Mouse (Mus musculus): ENCODE measurements around the gene Yif1a.

The Yif1a gene

DNA sequence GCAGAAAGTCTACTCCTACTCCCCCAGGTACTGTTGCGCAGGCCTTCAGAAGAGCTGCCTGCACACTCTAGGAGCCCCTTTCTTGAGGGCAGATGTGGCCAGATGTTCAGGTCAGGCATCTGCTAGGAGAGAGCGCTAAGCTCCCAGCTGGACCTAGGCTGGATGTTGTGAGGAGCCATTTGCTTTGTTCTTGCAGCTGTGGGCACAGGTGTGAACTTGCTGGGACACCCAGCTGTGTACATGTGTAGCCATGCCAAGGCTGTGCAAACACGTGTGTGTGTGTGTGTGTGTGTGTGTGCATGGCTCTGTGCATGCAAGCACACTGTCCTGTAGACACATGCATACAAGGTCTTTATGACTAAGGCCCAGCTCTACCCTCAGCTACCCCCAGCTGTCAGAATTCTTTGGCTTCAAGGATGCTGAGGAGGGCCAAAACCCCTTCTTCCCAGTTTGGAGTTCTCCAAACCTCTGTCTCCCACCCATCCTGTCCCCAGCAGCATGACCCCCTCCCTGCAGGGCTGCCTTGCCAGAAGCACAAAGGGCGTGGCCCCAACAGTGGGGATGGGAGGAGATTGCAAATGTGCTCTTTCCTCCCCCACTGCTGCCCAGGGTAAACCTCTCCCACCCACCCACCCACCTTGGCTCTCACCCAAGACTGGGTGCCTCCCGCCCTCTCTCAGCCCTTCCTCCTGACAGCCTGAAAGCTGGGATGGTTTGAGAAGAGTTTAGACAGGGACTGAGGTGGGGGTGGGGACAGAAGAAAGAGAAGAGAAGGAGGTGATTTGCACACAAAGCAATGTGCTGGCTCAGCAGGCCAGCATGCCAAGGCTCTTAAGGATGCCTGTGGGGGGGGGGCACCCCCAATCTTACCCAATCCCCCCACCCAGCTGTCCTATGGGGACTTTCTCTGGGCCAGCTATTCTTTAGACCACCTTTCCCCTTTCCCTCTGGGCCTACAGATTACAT is 27.7 kb upstream of the Yif1a start:
- no peak for DNase-seq

GRCm38 (mm10) chr19:5062041-5062440 is 26.3 kb upstream of the Yif1a start:
- no peak for DNase-seq

GRCm38 (mm10) chr19:5062446-5062845 is 25.9 kb upstream of the Yif1a start:
- no peak for DNase-seq

DNA sequence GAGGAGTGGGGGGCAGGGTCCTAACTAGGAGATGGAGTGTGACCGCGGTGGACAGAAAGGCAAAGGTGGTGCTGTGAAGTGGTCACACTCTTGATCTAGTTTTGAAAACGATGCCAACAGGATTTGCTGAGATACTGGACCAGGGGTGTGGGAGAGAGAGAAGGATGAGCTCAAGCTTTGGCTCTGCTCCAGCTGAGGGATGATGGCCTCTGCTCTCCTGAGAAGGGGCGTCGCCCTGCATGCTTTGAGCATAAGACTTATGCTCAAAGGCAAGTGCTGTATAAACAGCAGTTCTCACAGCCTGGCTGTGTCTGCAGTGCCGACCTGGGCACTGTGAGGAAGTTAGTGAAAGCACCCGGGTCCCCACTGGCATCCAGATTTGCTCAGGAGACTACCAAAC is 23.2 kb upstream of the Yif1a start:
- no peak for DNase-seq

DNA sequence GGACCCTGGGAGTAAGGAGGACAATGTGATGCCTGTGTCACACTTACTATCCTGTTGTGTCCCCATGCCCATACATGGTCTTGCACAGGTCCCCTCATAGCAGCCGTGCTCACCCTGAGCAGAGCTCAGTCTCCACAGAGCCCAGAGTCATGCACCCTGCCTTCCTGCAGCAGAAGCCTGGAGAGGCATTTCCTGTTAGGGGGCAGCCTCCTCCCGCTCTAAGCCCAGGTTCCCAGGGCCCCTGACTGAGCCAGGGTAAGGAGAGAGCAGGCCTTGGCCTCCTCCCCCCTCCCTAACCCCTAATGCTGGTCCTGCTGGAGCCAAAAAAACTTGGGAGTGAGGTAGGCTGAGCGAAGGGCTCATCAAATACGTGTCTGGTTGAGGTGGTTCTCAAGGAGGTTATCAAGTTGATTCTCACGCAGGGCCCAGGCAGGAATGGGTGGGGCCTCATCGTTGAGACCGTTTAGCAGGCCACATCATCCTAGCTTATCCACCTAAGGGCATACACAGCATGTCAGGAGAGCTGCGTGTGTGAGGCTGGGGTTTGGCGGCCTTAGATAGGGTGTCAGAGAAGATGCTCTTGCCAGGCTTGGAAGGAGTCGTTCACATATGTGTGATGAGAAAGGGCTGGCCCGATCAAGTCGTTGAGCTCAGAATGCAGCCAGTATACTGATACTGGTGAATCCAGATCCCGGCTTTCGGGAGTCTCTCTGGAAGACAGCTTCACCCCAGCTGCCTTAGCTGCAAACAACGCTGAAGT is 21.1 kb upstream of the Yif1a start:
- DNase-seq, result no peak

DNA sequence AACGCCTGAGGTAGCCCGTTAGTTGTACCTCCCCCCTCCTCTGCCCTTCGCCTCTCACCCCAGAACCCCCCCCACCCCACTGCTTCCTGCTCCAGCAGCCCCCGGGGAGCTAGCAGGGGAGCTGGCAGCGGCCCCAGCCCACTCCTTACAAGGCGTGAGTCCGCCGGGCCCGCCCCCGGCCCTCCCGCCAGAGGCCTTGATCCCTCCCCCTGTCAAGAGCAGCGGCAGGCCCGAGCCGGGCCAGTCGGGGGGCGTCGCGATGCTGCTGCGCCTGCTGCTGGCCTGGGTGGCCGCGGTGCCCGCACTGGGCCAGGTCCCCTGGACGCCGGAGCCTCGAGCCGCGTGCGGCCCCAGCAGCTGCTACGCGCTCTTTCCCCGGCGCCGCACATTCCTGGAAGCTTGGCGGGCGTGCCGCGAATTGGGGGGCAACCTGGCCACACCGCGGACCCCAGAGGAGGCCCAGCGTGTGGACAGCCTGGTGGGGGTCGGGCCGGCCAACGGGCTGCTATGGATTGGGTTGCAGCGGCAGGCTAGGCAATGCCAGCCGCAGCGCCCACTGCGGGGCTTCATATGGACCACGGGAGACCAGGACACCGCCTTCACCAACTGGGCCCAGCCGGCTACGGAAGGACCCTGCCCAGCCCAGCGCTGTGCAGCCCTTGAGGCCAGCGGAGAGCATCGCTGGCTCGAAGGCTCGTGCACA is 20.3 kb upstream of the Yif1a start, which contains the start of gene Cd248:
TSS of gene Cd248 (plus strand) at position 212 of the 703 bp plus-strand sequence.
- DNase-seq, result no peak

- no peak for DNase-seq
Observed at GRCm38 (mm10) chr19:5068570-5069234, 19.6 kb upstream of the Yif1a start.

- DNase-seq, result no peak
Observed at GRCm38 (mm10) chr19:5069486-5069885, 18.9 kb upstream of the Yif1a start.

- no peak for DNase-seq
Observed at GRCm38 (mm10) chr19:5069978-5070377, 18.4 kb upstream of the Yif1a start.

GRCm38 (mm10) chr19:5071077-5071476 is 17.3 kb upstream of the Yif1a start:
- DNase-seq, result no peak

GRCm38 (mm10) chr19:5071545-5072369 is 16.6 kb upstream of the Yif1a start:
- DNase-seq, result no peak

DNA sequence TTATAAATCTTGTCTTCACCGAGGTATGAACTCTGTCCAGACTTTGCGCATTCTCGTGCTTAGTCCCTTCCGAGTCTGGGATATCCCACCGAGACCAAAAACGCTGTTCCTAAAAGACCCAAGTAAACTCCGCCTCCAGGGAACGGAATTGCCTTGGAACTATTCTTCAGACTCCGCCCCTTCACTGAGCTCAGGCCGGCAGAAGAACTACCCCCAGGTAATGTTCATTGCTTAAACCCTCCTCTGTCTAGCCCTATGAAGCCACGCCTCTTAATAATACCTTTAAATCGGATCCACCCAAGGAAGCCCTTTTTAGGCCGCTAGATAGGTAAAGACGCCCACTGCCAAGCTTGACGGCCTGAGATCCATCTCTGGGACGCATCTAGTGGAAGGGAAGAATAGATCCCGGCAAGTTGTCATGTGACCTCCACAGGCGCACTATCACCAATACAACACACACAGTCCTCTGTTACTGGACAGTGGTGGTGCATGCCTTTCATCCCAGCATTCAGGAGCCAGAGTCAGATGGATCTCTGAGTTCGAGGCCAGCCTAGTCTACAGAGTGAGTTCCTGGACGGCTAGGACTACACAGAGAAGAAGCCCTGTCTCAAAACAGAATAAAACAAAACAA is 15.8 kb upstream of the Yif1a start:
- DNase-seq, result no peak

- no peak for DNase-seq
Observed at GRCm38 (mm10) chr19:5073028-5073427, 15.3 kb upstream of the Yif1a start.

- no peak for DNase-seq
Observed at GRCm38 (mm10) chr19:5073518-5073917, 14.8 kb upstream of the Yif1a start.

DNA sequence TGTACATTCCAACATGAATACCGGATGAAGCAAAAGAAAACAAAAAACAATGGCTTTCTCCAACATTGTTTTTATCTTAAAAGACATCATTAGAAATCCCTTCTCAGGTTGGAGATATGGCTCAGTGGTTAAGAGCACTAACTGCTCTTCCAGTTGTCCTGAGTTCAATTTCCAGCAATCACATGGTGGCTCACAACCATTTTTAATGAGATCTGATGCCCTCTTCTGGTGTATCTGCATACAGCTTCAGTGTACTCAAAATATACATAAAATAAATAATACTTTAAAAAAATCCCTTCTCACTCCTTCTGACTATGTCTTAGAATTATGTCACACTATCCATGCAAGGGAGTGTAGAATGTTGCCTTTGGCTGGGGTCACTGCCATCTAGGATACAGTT is 9.1 kb upstream of the Yif1a start:
- DNase-seq, result no peak

GRCm38 (mm10) chr19:5082005-5082404 is 6.3 kb upstream of the Yif1a start:
- DNase-seq, result no peak

GRCm38 (mm10) chr19:5082596-5082995 is 5.7 kb upstream of the Yif1a start:
- no peak for DNase-seq

DNA sequence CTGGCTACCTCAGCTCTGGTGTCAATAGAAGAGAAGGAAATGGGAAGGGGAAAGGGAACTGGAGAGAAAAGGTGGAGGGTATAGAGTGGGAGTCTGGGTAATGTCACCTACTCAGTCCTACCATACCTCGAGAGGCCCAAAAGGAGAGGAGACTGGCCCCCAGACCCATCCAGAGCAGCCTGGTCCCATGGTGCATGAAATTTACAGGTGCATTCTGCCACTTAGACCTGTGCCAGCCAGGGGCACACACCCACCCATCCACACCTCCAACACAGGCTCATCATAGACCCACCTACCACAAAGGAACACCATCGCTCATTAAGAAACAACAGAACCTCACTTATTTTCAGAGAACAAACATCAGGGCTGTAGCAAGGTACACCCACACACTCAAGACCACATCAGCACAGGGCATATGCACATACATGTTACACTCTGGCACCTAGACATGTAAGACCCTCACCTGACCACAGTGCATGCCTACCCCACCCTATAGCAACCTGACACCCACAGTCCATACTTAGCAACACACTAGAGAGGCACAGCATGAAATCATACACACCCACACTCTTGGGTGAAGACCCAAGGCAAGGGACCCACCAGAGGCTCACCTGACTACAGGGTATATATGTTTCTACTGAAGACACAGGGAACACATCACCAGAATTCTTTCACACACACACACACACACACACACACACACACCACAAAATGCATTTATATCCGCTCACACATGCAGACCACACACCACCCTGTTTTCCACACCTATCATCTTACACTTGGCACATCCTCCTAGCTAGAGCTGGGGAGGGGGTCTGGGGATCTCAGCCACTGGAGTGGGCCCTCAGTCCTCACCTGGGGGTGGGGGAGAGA is 4.1 kb upstream of the Yif1a start:
- no peak for DNase-seq

GRCm38 (mm10) chr19:5084834-5085144 is 3.5 kb upstream of the Yif1a start:
- no peak for DNase-seq

GRCm38 (mm10) chr19:5085145-5085863 is 3.0 kb upstream of the Yif1a start, which contains the start of gene Tmem151a:
TSS of gene Tmem151a (minus strand) at chr19:5085531.
- DNase-seq, result no peak
